Mouse (Mus musculus): ENCODE data around the gene RPS10-NUDT3.

GRCm38 (mm10) chr17:27547253-27547868, 87.7 kb downstream of the RPS10-NUDT3 start:
- TF ChIP-seq CTCF (IDR thresholded peaks at IDR 0.05; ENCODE audit: low read depth) (no peak), EP300 (optimal IDR thresholded peaks at IDR 0.05) (no peak)

Data from stomach, postnatal 0 days (tissue).